Mouse (Mus musculus): ENCODE measurements around the gene Gm17577.
"Not testable (repeated sequence)": the region's sequence is repeated elsewhere in the genome, so short reads cannot be mapped to it uniquely, and the experiment has no call there.

Gm17577 gene

DNA sequence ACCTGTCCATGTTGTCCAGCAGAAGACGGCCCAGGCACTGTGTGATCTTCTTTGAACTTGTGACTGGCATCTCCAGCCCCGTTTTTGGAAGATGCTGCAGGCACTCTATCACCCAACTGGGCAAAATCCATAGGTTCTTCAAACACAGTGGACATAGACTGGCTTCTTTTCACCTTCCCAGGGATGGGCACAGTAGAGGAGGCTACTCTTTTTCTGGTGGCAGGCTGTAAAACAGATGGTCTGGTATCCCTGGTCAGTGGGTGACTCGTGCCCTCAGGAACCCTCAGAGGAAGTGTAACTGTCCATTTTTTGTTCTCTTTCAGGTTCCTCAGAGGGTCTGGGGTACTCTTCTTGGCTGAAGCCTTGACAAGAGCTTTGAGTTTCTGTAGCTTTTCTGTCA is at the start of gene Gm17577:
TSS of gene Gm17577 (minus strand) at position 101 of the 400 bp plus-strand sequence.
- DNase-seq = not testable (repeated sequence)

GRCm38 (mm10) chrX:123222381-123222780 is 24.3 kb downstream of the Gm17577 start, which contains the start of gene Srsx:
Gene Srsx (minus strand): TSS chrX:123222481.
- DNase-seq = not testable (repeated sequence)
